Mouse (Mus musculus) WW6 (cell line): ENCODE data around the gene Gtf2a1.
"Not testable (repeated sequence)": the region's sequence is repeated elsewhere in the genome, so short reads cannot be mapped to it uniquely, and the experiment has no call there.

Source experiments
- DNase-seq: peaks from one replicate; pipeline ENCODE4 v3.0.0-alpha.2; 2013; ENCODE audit warnings: low read depth, low spot score

Gene Gtf2a1

GRCm38 (mm10) chr12:91589847-91590690, at the start of gene Gtf2a1:
TSS of gene Gtf2a1 (minus strand) at chr12:91590487.
- DNase-seq, result peak; percentile 86

- DNase-seq, result no peak
Observed at GRCm38 (mm10) chr12:91638351-91638750, 48.1 kb upstream of the Gtf2a1 start.

GRCm38 (mm10) chr12:91637136-91637909, 47.0 kb upstream of the Gtf2a1 start:
- no peak for DNase-seq

GRCm38 (mm10) chr12:91626482-91626881, 36.2 kb upstream of the Gtf2a1 start:
- DNase-seq, result no peak

- DNase-seq, result no peak
Observed at GRCm38 (mm10) chr12:91625013-91625412, 34.7 kb upstream of the Gtf2a1 start.

- no peak for DNase-seq
Observed at GRCm38 (mm10) chr12:91609425-91609824, 19.1 kb upstream of the Gtf2a1 start.

- no peak for DNase-seq
Observed at GRCm38 (mm10) chr12:91607678-91608077, 17.4 kb upstream of the Gtf2a1 start.

GRCm38 (mm10) chr12:91606651-91607050, 16.4 kb upstream of the Gtf2a1 start:
- no peak for DNase-seq

- no peak for DNase-seq
Observed at GRCm38 (mm10) chr12:91604600-91604999, 14.3 kb upstream of the Gtf2a1 start.

GRCm38 (mm10) chr12:91592128-91592527, 1.8 kb upstream of the Gtf2a1 start:
- DNase-seq, result no peak

- no peak for DNase-seq
Observed at GRCm38 (mm10) chr12:91591191-91591590, 904 bp upstream of the Gtf2a1 start.

GRCm38 (mm10) chr12:91590716-91591115, 429 bp upstream of the Gtf2a1 start:
- no peak for DNase-seq

GRCm38 (mm10) chr12:91589542-91589846, 793 bp downstream of the Gtf2a1 start:
- DNase-seq, result no peak

GRCm38 (mm10) chr12:91588670-91589541, 1.4 kb downstream of the Gtf2a1 start:
- DNase-seq, result no peak

GRCm38 (mm10) chr12:91588176-91588669, 2.1 kb downstream of the Gtf2a1 start:
- DNase-seq, result peak; percentile 65

GRCm38 (mm10) chr12:91587491-91588033, 2.7 kb downstream of the Gtf2a1 start:
- no peak for DNase-seq

GRCm38 (mm10) chr12:91587077-91587476, 3.2 kb downstream of the Gtf2a1 start:
- no peak for DNase-seq

- not testable (repeated sequence) for DNase-seq
Observed at GRCm38 (mm10) chr12:91585815-91586214, 4.5 kb downstream of the Gtf2a1 start.

- no peak for DNase-seq
Observed at GRCm38 (mm10) chr12:91585206-91585605, 5.1 kb downstream of the Gtf2a1 start.

GRCm38 (mm10) chr12:91583409-91583808, 6.9 kb downstream of the Gtf2a1 start:
- DNase-seq, result no peak

GRCm38 (mm10) chr12:91582362-91583002, 7.8 kb downstream of the Gtf2a1 start:
- DNase-seq, result no peak
